Mouse (Mus musculus): ENCODE results near the gene Dnhd1.
A peak's percentile ranks its signal among the peaks of the same experiment; 100 is the strongest.

The Dnhd1 gene

GRCm38 (mm10) chr7:105650639-105651435 lies at the start of gene Dnhd1:
Dnhd1 (plus strand) TSS chr7:105650827.
- DNase-seq (ENCODE audit: low spot score in 2 of 2) = peak; percentile 68 to 73

- DNase-seq (ENCODE audit: low spot score in 2 of 2) = peak; percentile 32 to 70
These were observed 47.6 kb upstream of the Dnhd1 start for GRCm38 (mm10) chr7:105602860-105603623.

- DNase-seq (ENCODE audit: low spot score in 2 of 2) = no peak
These were observed 42.2 kb upstream of the Dnhd1 start for GRCm38 (mm10) chr7:105608467-105608866.

GRCm38 (mm10) chr7:105611767-105612166 lies 38.9 kb upstream of the Dnhd1 start:
- DNase-seq (ENCODE audit: low spot score in 2 of 2) = no peak

- no peak for DNase-seq (ENCODE audit: low spot score in 2 of 2)
These were observed 36.2 kb upstream of the Dnhd1 start for GRCm38 (mm10) chr7:105614400-105614799.

- no peak for DNase-seq (ENCODE audit: low spot score in 2 of 2)
These were observed 34.9 kb upstream of the Dnhd1 start for GRCm38 (mm10) chr7:105615720-105616119.

- DNase-seq (ENCODE audit: low spot score in 2 of 2) = no peak
These were observed 34.1 kb upstream of the Dnhd1 start for GRCm38 (mm10) chr7:105616561-105616960.

- no peak for DNase-seq (ENCODE audit: low spot score in 2 of 2)
These were observed 32.8 kb upstream of the Dnhd1 start for GRCm38 (mm10) chr7:105617810-105618209.

GRCm38 (mm10) chr7:105619701-105620100 lies 30.9 kb upstream of the Dnhd1 start:
- no peak for DNase-seq (ENCODE audit: low spot score in 2 of 2)

GRCm38 (mm10) chr7:105621053-105621452 lies 29.6 kb upstream of the Dnhd1 start:
- DNase-seq (ENCODE audit: low spot score in 2 of 2) = no peak

- DNase-seq (ENCODE audit: low spot score in 2 of 2) = no peak
These were observed 28.9 kb upstream of the Dnhd1 start for GRCm38 (mm10) chr7:105621646-105622292.

GRCm38 (mm10) chr7:105625397-105625796 lies 25.2 kb upstream of the Dnhd1 start:
- DNase-seq (ENCODE audit: low spot score in 2 of 2) = no peak

GRCm38 (mm10) chr7:105628633-105629032 lies 22.0 kb upstream of the Dnhd1 start:
- DNase-seq (ENCODE audit: low spot score in 2 of 2) = peak in 1 of 2 experiments; percentile 55

- no peak for DNase-seq (ENCODE audit: low spot score in 2 of 2)
These were observed 18.1 kb upstream of the Dnhd1 start for GRCm38 (mm10) chr7:105632551-105632972.

- DNase-seq (ENCODE audit: low spot score in 2 of 2) = peak; percentile 86 to 92
These were observed 17.4 kb upstream of the Dnhd1 start, which contains the start of gene Trim3 for GRCm38 (mm10) chr7:105633127-105633800. Trim3 (minus strand) TSS chr7:105633571.

GRCm38 (mm10) chr7:105633801-105634135 lies 16.9 kb upstream of the Dnhd1 start:
- DNase-seq (ENCODE audit: low spot score in 2 of 2) = no peak

- no peak for DNase-seq (ENCODE audit: low spot score in 2 of 2)
These were observed 16.2 kb upstream of the Dnhd1 start for GRCm38 (mm10) chr7:105634272-105634920.

GRCm38 (mm10) chr7:105635726-105636125 lies 14.9 kb upstream of the Dnhd1 start:
- no peak for DNase-seq (ENCODE audit: low spot score in 2 of 2)

GRCm38 (mm10) chr7:105638776-105639175 lies 11.9 kb upstream of the Dnhd1 start:
- no peak for DNase-seq (ENCODE audit: low spot score in 2 of 2)

- no peak for DNase-seq (ENCODE audit: low spot score in 2 of 2)
These were observed 11.3 kb upstream of the Dnhd1 start for GRCm38 (mm10) chr7:105639304-105639703.

GRCm38 (mm10) chr7:105639756-105640155 lies 10.9 kb upstream of the Dnhd1 start, which contains the start of gene Timm10b:
Timm10b (plus strand) TSS chr7:105640056.
- no peak for DNase-seq (ENCODE audit: low spot score in 2 of 2)

All from urinary bladder, postnatal 36 days (tissue).